Mouse (Mus musculus): ENCODE results near the gene Sema6d. TPM values are rescaled to one million over a fixed set of nuclear protein-coding genes. Genes with fewer than 3 reads are reported as not detected.

Sema6d gene
- polyA plus RNA-seq, 1 experiment from 2014 or later, result 4.9 TPM

- H3K4me1 ChIP-seq (replicated peaks; ENCODE audit: insufficient read depth, low read length), result 0 out of 2 replicates have a peak, but pooled peaks cover 9% of the 10 kb centered on the region
- 61% methylated on average over 4 of the region's 4 CpGs for WGBS
- H3K9me3 ChIP-seq (replicated peaks; ENCODE audit: low read length), result no peaks in the 10 kb centered on the region
- no peak overlapping the region for H3K9ac ChIP-seq (ENCODE audit: low read depth, low read length)
- no peaks in the 10 kb centered on the region for H3K36me3 ChIP-seq (ENCODE audit: insufficient read depth, low read length)
- no peak for TF ChIP-seq CTCF (IDR thresholded peaks at IDR 0.05; ENCODE audit: low read depth)
- peak overlapping the region; percentile 67 for H3K4me2 ChIP-seq (ENCODE audit: low read length)
- no peak overlapping the region for H3K27ac ChIP-seq
- H3K4me3 ChIP-seq (replicated peaks; ENCODE audit: low read depth, low read length), result no peak overlapping the region
- ATAC-seq (replicated peaks; ENCODE audit: low FRiP score, low read depth) (no peak), DNase-seq (ENCODE audit: low spot score) (no peak)
- H3K27me3 ChIP-seq (ENCODE audit: insufficient read depth, low read length), result no peaks in the 10 kb centered on the region
These were observed 518.8 kb downstream of the Sema6d start for GRCm38 (mm10) chr2:124608546-124608945.

- peak overlapping the region; percentile 67 for H3K4me2 ChIP-seq (ENCODE audit: low read length)
- 23% methylated on average over 5 of the region's 5 CpGs for WGBS
- H3K4me1 ChIP-seq (replicated peaks; ENCODE audit: insufficient read depth, low read length), result 0 out of 2 replicates have a peak, but pooled peaks cover 9% of the 10 kb centered on the region
- no peak for TF ChIP-seq CTCF (IDR thresholded peaks at IDR 0.05; ENCODE audit: low read depth)
- H3K9me3 ChIP-seq (replicated peaks; ENCODE audit: low read length), result no peaks in the 10 kb centered on the region
- H3K27me3 ChIP-seq (ENCODE audit: insufficient read depth, low read length), result no peaks in the 10 kb centered on the region
- DNase-seq (ENCODE audit: low spot score) (no peak), ATAC-seq (replicated peaks; ENCODE audit: low FRiP score, low read depth) (no peak)
- H3K27ac ChIP-seq, result no peak overlapping the region
- no peak overlapping the region for H3K9ac ChIP-seq (ENCODE audit: low read depth, low read length)
- H3K36me3 ChIP-seq (ENCODE audit: insufficient read depth, low read length), result no peaks in the 10 kb centered on the region
- peak overlapping the region; percentile 73 for H3K4me3 ChIP-seq (replicated peaks; ENCODE audit: low read depth, low read length)
These were observed 519.2 kb downstream of the Sema6d start for GRCm38 (mm10) chr2:124609014-124609413.

- H3K36me3 ChIP-seq (ENCODE audit: insufficient read depth, low read length), result no peaks in the 10 kb centered on the region
- ATAC-seq (replicated peaks; ENCODE audit: low FRiP score, low read depth), result peak; percentile 94
- H3K4me1 ChIP-seq (replicated peaks; ENCODE audit: insufficient read depth, low read length), result 0 out of 2 replicates have a peak, but pooled peaks cover 9% of the 10 kb centered on the region
- no peaks in the 10 kb centered on the region for H3K27me3 ChIP-seq (ENCODE audit: insufficient read depth, low read length)
- peak overlapping the region; percentile 73 for H3K4me3 ChIP-seq (replicated peaks; ENCODE audit: low read depth, low read length)
- H3K9me3 ChIP-seq (replicated peaks; ENCODE audit: low read length), result no peaks in the 10 kb centered on the region
- peak overlapping the region; percentile 85 for H3K27ac ChIP-seq
- peak overlapping the region; percentile 67 for H3K4me2 ChIP-seq (ENCODE audit: low read length)
- 0% methylated on average over 75 of the region's 80 CpGs for WGBS
- peak; percentile 92 for DNase-seq (ENCODE audit: low spot score)
- H3K9ac ChIP-seq (ENCODE audit: low read depth, low read length), result peak overlapping the region; percentile 69
- peak; percentile 1 for TF ChIP-seq CTCF (IDR thresholded peaks at IDR 0.05; ENCODE audit: low read depth)
These were observed 520.2 kb downstream of the Sema6d start for GRCm38 (mm10) chr2:124609711-124610585.

- Histone ChIP-seq H3K4me2 (ENCODE audit: low read length) (peak overlapping the region; percentile 67), H3K4me1 (replicated peaks; ENCODE audit: insufficient read depth, low read length) (peaks cover 10% of the 10 kb centered on the region; the same call in 1 of the 2 replicates), H3K27ac (peak overlapping the region; percentile 85), H3K9ac (ENCODE audit: low read depth, low read length) (peak overlapping the region; percentile 69), H3K9me3 (replicated peaks; ENCODE audit: low read length) (no peaks in the 10 kb centered on the region), H3K27me3 (ENCODE audit: insufficient read depth, low read length) (no peaks in the 10 kb centered on the region), H3K36me3 (ENCODE audit: insufficient read depth, low read length) (no peaks in the 10 kb centered on the region), H3K4me3 (replicated peaks; ENCODE audit: low read depth, low read length) (peak overlapping the region; percentile 73)
- ATAC-seq (replicated peaks; ENCODE audit: low FRiP score, low read depth) (peak; percentile 57), DNase-seq (ENCODE audit: low spot score) (peak; percentile 40)
- under 1% methylated on average over 39 of the region's 39 CpGs for WGBS
- no peak for TF ChIP-seq CTCF (IDR thresholded peaks at IDR 0.05; ENCODE audit: low read depth)
These were observed 520.9 kb downstream of the Sema6d start for GRCm38 (mm10) chr2:124610586-124611105.

GRCm38 (mm10) chr2:124611226-124611625 is 521.5 kb downstream of the Sema6d start:
- Histone ChIP-seq H3K27ac (no peak overlapping the region; the same call in 1 of the 2 replicates), H3K4me1 (replicated peaks; ENCODE audit: insufficient read depth, low read length) (peaks cover 16% of the 10 kb centered on the region; the same call in 1 of the 2 replicates), H3K9me3 (replicated peaks; ENCODE audit: low read length) (no peaks in the 10 kb centered on the region), H3K27me3 (ENCODE audit: insufficient read depth, low read length) (no peaks in the 10 kb centered on the region), H3K36me3 (ENCODE audit: insufficient read depth, low read length) (no peaks in the 10 kb centered on the region), H3K4me3 (replicated peaks; ENCODE audit: low read depth, low read length) (peak overlapping the region; percentile 73), H3K4me2 (ENCODE audit: low read length) (peak overlapping the region; percentile 67), H3K9ac (ENCODE audit: low read depth, low read length) (peak overlapping the region; percentile 69)
- ATAC-seq (replicated peaks; ENCODE audit: low FRiP score, low read depth) (no peak), DNase-seq (ENCODE audit: low spot score) (peak; percentile 29)
- TF ChIP-seq CTCF (IDR thresholded peaks at IDR 0.05; ENCODE audit: low read depth), result no peak
- 4% methylated on average over 13 of the region's 13 CpGs for WGBS

- no peak for ATAC-seq (replicated peaks; ENCODE audit: low FRiP score, low read depth)
- H3K9ac ChIP-seq (ENCODE audit: low read depth, low read length), result no peak overlapping the region
- no peaks in the 10 kb centered on the region for H3K36me3 ChIP-seq (ENCODE audit: insufficient read depth, low read length)
- no peak for TF ChIP-seq CTCF (IDR thresholded peaks at IDR 0.05; ENCODE audit: low read depth)
- H3K4me3 ChIP-seq (replicated peaks; ENCODE audit: low read depth, low read length), result peak overlapping the region; percentile 73
- peaks cover 25% of the 10 kb centered on the region; the same call in 1 of the 2 replicates for H3K4me1 ChIP-seq (replicated peaks; ENCODE audit: insufficient read depth, low read length)
- 20% methylated on average over 6 of the region's 6 CpGs for WGBS
- H3K27ac ChIP-seq, result no peak overlapping the region
- no peak for DNase-seq (ENCODE audit: low spot score)
- H3K27me3 ChIP-seq (ENCODE audit: insufficient read depth, low read length), result no peaks in the 10 kb centered on the region
- H3K4me2 ChIP-seq (ENCODE audit: low read length), result peak overlapping the region; percentile 67
- H3K9me3 ChIP-seq (replicated peaks; ENCODE audit: low read length), result no peaks in the 10 kb centered on the region
These were observed 522.5 kb downstream of the Sema6d start for GRCm38 (mm10) chr2:124612276-124612675.
